ENCODE assay signal across 8 mouse cellular contexts in the genomic region with DNA sequence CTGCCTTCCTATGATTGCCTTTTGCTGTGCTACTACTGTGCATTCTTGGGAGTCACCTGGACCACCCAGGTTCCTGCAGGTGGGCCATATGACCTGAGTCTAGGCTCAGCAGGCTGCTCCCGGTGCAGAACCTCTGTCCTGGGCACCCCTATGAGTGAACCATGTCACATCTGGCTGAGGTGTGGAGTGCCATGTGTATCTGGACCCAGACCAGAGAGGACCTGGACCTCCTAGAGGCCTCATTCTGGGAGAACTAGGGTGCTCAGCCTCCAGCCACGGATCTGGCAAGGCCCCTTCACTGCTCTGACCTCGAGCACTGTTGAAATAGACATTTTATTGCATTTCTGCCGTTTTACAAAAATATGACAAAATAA. TPM values are rescaled to one million over a fixed set of nuclear protein-coding genes. Genes with fewer than 3 reads are reported as not detected.
DNase-seq lines count a peak whose midpoint lies in the region; ATAC-seq and TF ChIP-seq lines count a peak whose summit lies in the region.

No protein-coding gene starts in this region.

- no peak for TF ChIP-seq EP300 in CH12.LX (IDR thresholded peaks at IDR 0.05; ENCODE audit: low read length)

- DNase-seq in cerebellum, postnatal 10 days, result peak; percentile 41 to 54
- no peak for DNase-seq in cerebellum, postnatal 4 days (ENCODE audit: low spot score in 2 of 2)
- DNase-seq in CH12.LX (ENCODE audit: extremely low read depth), result no peak
- DNase-seq in adrenal gland, postnatal 36 days, result no peak
- DNase-seq in left cerebral cortex, adult 18-20 months (ENCODE audit: low spot score in 2 of 2), result no peak
- DNase-seq in gastrocnemius, postnatal 10 days, result no peak

- no peak overlapping the region for H3K27ac ChIP-seq in CH12.LX (ENCODE audit: insufficient read depth, low read depth)
- H3K27ac ChIP-seq in forebrain, embryonic 15.5 days (replicated peaks), result peak overlapping the region; percentile 95
- no peak overlapping the region for H3K27ac ChIP-seq in liver, embryonic 16.5 days (ENCODE audit: low read length)

- peak overlapping the region; percentile 30; the same call in 1 of the 2 replicates for H3K9ac ChIP-seq in CH12.LX (ENCODE audit: insufficient read depth, low read depth)
- H3K9ac ChIP-seq in forebrain, embryonic 15.5 days (replicated peaks), result peak overlapping the region; percentile 63
- H3K9ac ChIP-seq in liver, embryonic 16.5 days (ENCODE audit: low read depth, low read length), result peak overlapping the region; percentile 63

- ATAC-seq in forebrain, embryonic 15.5 days (replicated peaks), result peak; percentile 9; the same call in 1 of the 2 replicates
- ATAC-seq in liver, embryonic 16.5 days (ENCODE audit: low read depth), result no peak

- WGBS in forebrain, embryonic 15.5 days, result 33% methylated on average over 4 of the region's 4 CpGs
- 32% methylated on average over 4 of the region's 4 CpGs for WGBS in liver, embryonic 16.5 days (ENCODE audit: insufficient replicate concordance)

- no peak for TF ChIP-seq POLR2A in CH12.LX (IDR thresholded peaks at IDR 0.05; ENCODE audit: low read depth, low read length)

- peaks cover 11% of the 10 kb centered on the region in 2 experiments for H3K4me1 ChIP-seq in CH12.LX (ENCODE audit: control insufficient read depth in 1 of 2, insufficient read depth in 2 of 2)
- H3K4me1 ChIP-seq in forebrain, embryonic 15.5 days, result peaks cover 25% of the 10 kb centered on the region
- H3K4me1 ChIP-seq in liver, embryonic 16.5 days (ENCODE audit: control insufficient read depth, low read depth, low read length), result peaks cover 14% of the 10 kb centered on the region

- in situ Hi-C loops in CH12.LX (cut with MboI; ENCODE audit: low pct_ligation_motif_present, low pct_unique_long_range_greater_than_20kb, low sequenced_read_pairs), result no loop called here

- H3K4me2 ChIP-seq in CH12.LX (ENCODE audit: insufficient read depth, low read depth, poor library complexity, severe bottlenecking), result peak overlapping the region; percentile 64
- peak overlapping the region; percentile 82 for H3K4me2 ChIP-seq in forebrain, embryonic 15.5 days (replicated peaks)
- peak overlapping the region; percentile 91 for H3K4me2 ChIP-seq in liver, embryonic 16.5 days (ENCODE audit: low read depth, low read length)

- H3K4me3 ChIP-seq in CH12.LX (replicated peaks in 1 of 3; ENCODE audit: low read depth in 2 of 3, low read length in 2 of 3, poor library complexity in 1 of 3), result no peak overlapping the region
- H3K4me3 ChIP-seq in forebrain, embryonic 15.5 days, result peak overlapping the region; percentile 60
- peak overlapping the region; percentile 66 for H3K4me3 ChIP-seq in liver, embryonic 16.5 days (ENCODE audit: low read depth, low read length)

- TF ChIP-seq RAD21 in CH12.LX (IDR thresholded peaks at IDR 0.05; ENCODE audit: low read depth, low read length), result no peak

- H3K9me3 ChIP-seq in CH12.LX (replicated peaks; ENCODE audit: low read length), result no peaks in the 10 kb centered on the region
- H3K9me3 ChIP-seq in forebrain, embryonic 15.5 days, result no peaks in the 10 kb centered on the region
- no peaks in the 10 kb centered on the region for H3K9me3 ChIP-seq in liver, embryonic 16.5 days (replicated peaks; ENCODE audit: control insufficient read depth, low read length)

- no peak for TF ChIP-seq CTCF in CH12.LX (conservative IDR thresholded peaks at IDR 0.05 in 1 of 2, IDR thresholded peaks at IDR 0.05 in 1 of 2; ENCODE audit: low read depth in 2 of 2, low read length in 2 of 2)

- H3K27me3 ChIP-seq in CH12.LX (replicated peaks), result no peaks in the 10 kb centered on the region
- no peaks in the 10 kb centered on the region for H3K27me3 ChIP-seq in forebrain, embryonic 15.5 days
- no peaks in the 10 kb centered on the region for H3K27me3 ChIP-seq in liver, embryonic 16.5 days (ENCODE audit: control insufficient read depth, insufficient read depth, low read depth, low read length)

- peaks cover 10% of the 10 kb centered on the region for H3K79me2 ChIP-seq in CH12.LX (replicated peaks; ENCODE audit: control insufficient read depth, extremely low read depth, insufficient read depth, poor library complexity, severe bottlenecking)

- dilution Hi-C loops in CH12.LX (cut with MboI; ENCODE audit: extremely low pct_ligation_motif_present, extremely low pct_unique_long_range_greater_than_20kb, low sequenced_read_pairs), result no loop called here

- peaks cover 49 to 59% of the 10 kb centered on the region in 2 experiments for H3K36me3 ChIP-seq in CH12.LX (replicated peaks in 1 of 2; ENCODE audit: control insufficient read depth in 1 of 2, insufficient read depth in 1 of 2, low read length in 1 of 2)
- H3K36me3 ChIP-seq in forebrain, embryonic 15.5 days, result peaks cover 62% of the 10 kb centered on the region
- H3K36me3 ChIP-seq in liver, embryonic 16.5 days (ENCODE audit: control insufficient read depth, insufficient read depth), result peaks cover 3% of the 10 kb centered on the region

TF ChIP-seq in CH12.LX, 34 proteins besides CTCF, POLR2A, EP300 and RAD21:
- no peak for TF ChIP-seq ZC3H11A (IDR thresholded peaks at IDR 0.05; ENCODE audit: low read depth, low read length)
- TF ChIP-seq SIN3A (IDR thresholded peaks at IDR 0.05; ENCODE audit: low read length), result no peak
- no peak for TF ChIP-seq JUND (conservative IDR thresholded peaks at IDR 0.05; ENCODE audit: low read depth, low read length)
- TF ChIP-seq NELFE (IDR thresholded peaks at IDR 0.05; ENCODE audit: low read depth, low read length), result no peak
- TF ChIP-seq E2F4 (IDR thresholded peaks at IDR 0.05; ENCODE audit: insufficient replicate concordance, low read depth, low read length), result no peak
- no peak for TF ChIP-seq ZNF384 (IDR thresholded peaks at IDR 0.05; ENCODE audit: low read depth, low read length)
- no peak for TF ChIP-seq CHD1 (IDR thresholded peaks at IDR 0.05; ENCODE audit: low read depth, low read length)
- TF ChIP-seq PAX5 (IDR thresholded peaks at IDR 0.05; ENCODE audit: low read length), result no peak

RNA-seq across cellular contexts. Expression of a gene that starts 6.7 kb away (rescaled TPM):
- total RNA-seq in CH12.LX (2012; rRNA removed) (59.3 and 62.8 TPM in 2 replicates), CH12.LX (2014; rRNA removed) (49.8 and 57.4 TPM in 2 replicates)
- 65.8 and 78.1 TPM in 2 replicates for polyA plus RNA-seq in CH12.LX (2012; ENCODE audit: insufficient read length, low read depth)
- 222 and 240 TPM in 2 replicates for polyA plus RNA-seq in forebrain, embryonic 15.5 days (2015; fragmentation: Nextera tagmentation; extraction: Ambion mirVana)
- polyA plus RNA-seq in liver, embryonic 16.5 days (2015; fragmentation: Nextera tagmentation; extraction: Ambion mirVana), result 32.1 and 32.8 TPM in 2 replicates
- 10 to 100 TPM; 57.7 to 62.3 TPM for total RNA-seq in adrenal gland, postnatal 36 days (2021)
- 10 to 100 TPM; 76.7 to 86.1 TPM for total RNA-seq in left cerebral cortex, adult 18-20 months (2021)
- 10 to 100 TPM; 34.8 to 35.8 TPM for total RNA-seq in gastrocnemius, postnatal 10 days (2021)

RNA-seq across cellular contexts. Expression of a gene that starts 10.1 kb away (rescaled TPM):
- total RNA-seq in CH12.LX (2012; rRNA removed), result 5.5 and 6.7 TPM in 2 replicates
- 1.8 and 1.9 TPM in 2 replicates for total RNA-seq in CH12.LX (2014; rRNA removed)
- 1.8 and 2.1 TPM in 2 replicates for polyA plus RNA-seq in CH12.LX (2012; ENCODE audit: insufficient read length, low read depth)
- 9.4 and 9.8 TPM in 2 replicates for polyA plus RNA-seq in forebrain, embryonic 15.5 days (2015; fragmentation: Nextera tagmentation; extraction: Ambion mirVana)
- 0.07 and 0.14 TPM in 2 replicates for polyA plus RNA-seq in liver, embryonic 16.5 days (2015; fragmentation: Nextera tagmentation; extraction: Ambion mirVana)
- total RNA-seq in adrenal gland, postnatal 36 days (2021), result 10 to 100 TPM; 14.0 to 15.1 TPM
- total RNA-seq in left cerebral cortex, adult 18-20 months (2021), result 10 to 100 TPM; 56.2 to 58.6 TPM
- 10 to 100 TPM; 16.6 to 20.1 TPM for total RNA-seq in gastrocnemius, postnatal 10 days (2021)

RNA-seq across cellular contexts. Expression of a gene that starts 10.9 kb away (rescaled TPM):
- 150 and 180 TPM in 2 replicates for total RNA-seq in CH12.LX (2012; rRNA removed)
- total RNA-seq in CH12.LX (2014; rRNA removed), result 80.1 and 94.4 TPM in 2 replicates
- polyA plus RNA-seq in CH12.LX (2012; ENCODE audit: insufficient read length, low read depth), result 123 and 133 TPM in 2 replicates
- polyA plus RNA-seq in forebrain, embryonic 15.5 days (2015; fragmentation: Nextera tagmentation; extraction: Ambion mirVana), result 189 and 199 TPM in 2 replicates
- polyA plus RNA-seq in liver, embryonic 16.5 days (2015; fragmentation: Nextera tagmentation; extraction: Ambion mirVana), result 87.3 and 88.6 TPM in 2 replicates
- total RNA-seq in adrenal gland, postnatal 36 days (2021), result 100 to 1,000 TPM in 1 of 2 experiments, 10 to 100 TPM in 1; 91.9 to 111 TPM
- 10 to 100 TPM; 58.6 to 61.4 TPM for total RNA-seq in left cerebral cortex, adult 18-20 months (2021)
- total RNA-seq in gastrocnemius, postnatal 10 days (2021), result 10 to 100 TPM; 34.7 to 39.7 TPM

RNA-seq across cellular contexts. Expression of a gene that starts 12.2 kb away (rescaled TPM):
- total RNA-seq in CH12.LX (2012; rRNA removed) (26.7 and 29.0 TPM in 2 replicates), CH12.LX (2014; rRNA removed) (19.5 and 20.7 TPM in 2 replicates)
- polyA plus RNA-seq in CH12.LX (2012; ENCODE audit: insufficient read length, low read depth), result 17.4 and 21.6 TPM in 2 replicates
- 12.2 and 13.7 TPM in 2 replicates for polyA plus RNA-seq in forebrain, embryonic 15.5 days (2015; fragmentation: Nextera tagmentation; extraction: Ambion mirVana)
- polyA plus RNA-seq in liver, embryonic 16.5 days (2015; fragmentation: Nextera tagmentation; extraction: Ambion mirVana), result 5.3 and 5.4 TPM in 2 replicates
- 10 to 100 TPM; 22.5 to 23.1 TPM for total RNA-seq in adrenal gland, postnatal 36 days (2021)
- 10 to 100 TPM; 29.3 to 36.7 TPM for total RNA-seq in left cerebral cortex, adult 18-20 months (2021)
- total RNA-seq in gastrocnemius, postnatal 10 days (2021), result 10 to 100 TPM in 1 of 2 experiments, 1 to 10 TPM in 1; 8.8 to 12.4 TPM

RNA-seq across cellular contexts. Expression of a gene that starts 12.2 kb away (rescaled TPM):
- total RNA-seq in CH12.LX (2012; rRNA removed) (28.2 and 33.2 TPM in 2 replicates), CH12.LX (2014; rRNA removed) (8.5 and 8.9 TPM in 2 replicates)
- polyA plus RNA-seq in CH12.LX (2012; ENCODE audit: insufficient read length, low read depth), result 5.2 and 6.0 TPM in 2 replicates
- 139 and 140 TPM in 2 replicates for polyA plus RNA-seq in forebrain, embryonic 15.5 days (2015; fragmentation: Nextera tagmentation; extraction: Ambion mirVana)
- polyA plus RNA-seq in liver, embryonic 16.5 days (2015; fragmentation: Nextera tagmentation; extraction: Ambion mirVana), result 5.0 and 5.7 TPM in 2 replicates
- 10 to 100 TPM; 56.6 to 81.2 TPM for total RNA-seq in adrenal gland, postnatal 36 days (2021)
- 100 to 1,000 TPM; 318 to 342 TPM for total RNA-seq in left cerebral cortex, adult 18-20 months (2021)
- 10 to 100 TPM; 36.1 to 38.9 TPM for total RNA-seq in gastrocnemius, postnatal 10 days (2021)

Comparison
In these comparisons a context has a peak if more than half of its experiments do, and no peak if none do; other contexts are left out.
1. DNase-seq: peak in cerebellum, postnatal 10 days (2 of 2); none in cerebellum, postnatal 4 days (0 of 2), CH12.LX (single experiment), adrenal gland, postnatal 36 days (0 of 2), left cerebral cortex, adult 18-20 months (0 of 2) and gastrocnemius, postnatal 10 days (single experiment).
2. H3K4me3 ChIP-seq: peak in forebrain, embryonic 15.5 days (single experiment) and liver, embryonic 16.5 days (single experiment); none in CH12.LX (0 of 3).
3. Peak in every context shown above with its lines, with median percentiles within 50 percentile points of each other: H3K4me2 ChIP-seq and H3K9ac ChIP-seq.